43 mouse cellular contexts compared by ENCODE assay signal in the genomic region with DNA sequence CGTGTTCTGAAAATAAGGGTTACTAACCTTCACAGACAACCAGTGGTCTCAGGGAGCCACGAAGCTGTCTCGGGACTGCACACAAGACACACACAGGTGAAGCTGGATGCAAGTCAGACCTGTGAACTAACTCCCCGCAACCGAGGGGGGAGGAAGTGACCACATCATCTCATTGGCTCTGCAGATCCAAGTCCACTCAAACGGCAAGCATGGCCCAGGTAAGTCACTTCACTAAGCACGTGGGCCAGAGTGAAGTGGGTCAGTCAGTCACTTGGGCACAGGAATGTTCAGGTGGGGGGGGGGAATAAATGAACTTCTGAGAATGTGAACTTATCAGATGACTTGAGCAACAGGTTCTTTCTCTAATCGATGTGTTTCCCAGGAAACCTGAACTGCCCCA. TPM values are rescaled to one million over a fixed set of nuclear protein-coding genes. Genes with fewer than 3 reads are reported as not detected.
"Had no signal": no experiment of that assay in that cellular context is flagged by ENCODE, and none has a peak within 500 bp of the region (broad histone marks: within the 10 kb centered on the region; RNA-seq: fewer than 3 reads in every experiment).

No protein-coding gene starts in this region.

- H3K36me3 ChIP-seq: heart, embryonic 12.5 days; heart, embryonic 13.5 days; heart, embryonic 15.5 days; hindbrain, embryonic 10.5 days; hindbrain, embryonic 12.5 days; hindbrain, embryonic 13.5 days; hindbrain, embryonic 15.5 days; intestine, embryonic 15.5 days; kidney, embryonic 15.5 days had no signal

- H3K4me3 ChIP-seq: heart, embryonic 12.5 days; heart, embryonic 13.5 days; heart, embryonic 15.5 days; hindbrain, embryonic 10.5 days; hindbrain, embryonic 12.5 days; hindbrain, embryonic 13.5 days; hindbrain, embryonic 15.5 days; intestine, embryonic 15.5 days; kidney, embryonic 15.5 days; layer of hippocampus, adult 2 months; left cerebral cortex, adult 2 months had no signal

- H3K9me3 ChIP-seq: heart, embryonic 12.5 days; heart, embryonic 13.5 days; heart, embryonic 15.5 days; hindbrain, embryonic 10.5 days; hindbrain, embryonic 12.5 days; hindbrain, embryonic 13.5 days; hindbrain, embryonic 15.5 days; intestine, embryonic 15.5 days; kidney, embryonic 15.5 days had no signal

- H3K27ac ChIP-seq: heart, embryonic 13.5 days; heart, embryonic 15.5 days; hindbrain, embryonic 10.5 days; hindbrain, embryonic 12.5 days; hindbrain, embryonic 13.5 days; hindbrain, embryonic 14.5 days; hindbrain, embryonic 15.5 days; hindbrain, postnatal 0 days; intestine, embryonic 15.5 days; kidney, embryonic 15.5 days; kidney, postnatal 0 days; layer of hippocampus, adult 2 months; left cerebral cortex, adult 2 months had no signal

- H3K9ac ChIP-seq: heart, embryonic 12.5 days; heart, embryonic 13.5 days; heart, embryonic 15.5 days; hindbrain, embryonic 12.5 days; hindbrain, embryonic 13.5 days; hindbrain, embryonic 14.5 days; hindbrain, embryonic 15.5 days; intestine, embryonic 15.5 days; kidney, embryonic 15.5 days had no signal

- ATAC-seq: hindbrain, embryonic 16.5 days; hindbrain, postnatal 0 days; inflammation-experienced regulatory T-cells, adult 6 months; intestine, embryonic 15.5 days; intestine, embryonic 16.5 days; intestine, postnatal 0 days had no signal

- DNase-seq: heart, postnatal 10 days; heart, postnatal 14 days; heart, postnatal 4 days; kidney, adult 11 months; kidney, adult 18-20 months; kidney, adult 2 months; kidney, adult 8-10 months; kidney, adult 9 months; kidney, postnatal 10 days; kidney, postnatal 14 days; kidney, postnatal 25 days; kidney, postnatal 36 days; kidney, postnatal 4 days; layer of hippocampus, adult 9-11 months; layer of hippocampus, postnatal 36 days had no signal

- H3K4me2 ChIP-seq: heart, embryonic 11.5 days; heart, embryonic 12.5 days; heart, embryonic 13.5 days; heart, embryonic 15.5 days; hindbrain, embryonic 12.5 days; hindbrain, embryonic 13.5 days; hindbrain, embryonic 14.5 days; hindbrain, embryonic 15.5 days; intestine, embryonic 15.5 days; kidney, embryonic 15.5 days had no signal

RNA-seq across cellular contexts. Expression of gene Sox1, which starts 30.8 kb away (rescaled TPM):
- total RNA-seq: heart, postnatal 10 days; heart, postnatal 14 days; heart, postnatal 25 days; heart, postnatal 4 days; hematopoietic stem cell, adult 5-6 weeks had no signal
- polyA plus RNA-seq: heart, embryonic 11.5 days; heart, embryonic 12.5 days; heart, embryonic 13.5 days; heart, embryonic 14.5 days; heart, embryonic 15.5 days; heart, embryonic 16.5 days; heart, postnatal 0 days; inflammation-experienced regulatory T-cells, adult 6 months; intestine, embryonic 14.5 days; intestine, embryonic 15.5 days; intestine, embryonic 16.5 days; intestine, postnatal 0 days; kidney, adult 2 months; kidney, embryonic 14.5 days; kidney, embryonic 15.5 days; kidney, embryonic 16.5 days; kidney, postnatal 0 days; large intestine, adult 2 months had no signal
